Mouse (Mus musculus) neural tube, embryonic 10.5 days (tissue): ENCODE results near the gene Gm42906.

ENCODE experiments used
- DNase-seq: peaks from one replicate; pipeline ENCODE4 v3.0.0-alpha.2; 2017; ENCODE audit warnings: low spot score; ENCODE audit errors: extremely low spot score

Gm42906 gene

DNA sequence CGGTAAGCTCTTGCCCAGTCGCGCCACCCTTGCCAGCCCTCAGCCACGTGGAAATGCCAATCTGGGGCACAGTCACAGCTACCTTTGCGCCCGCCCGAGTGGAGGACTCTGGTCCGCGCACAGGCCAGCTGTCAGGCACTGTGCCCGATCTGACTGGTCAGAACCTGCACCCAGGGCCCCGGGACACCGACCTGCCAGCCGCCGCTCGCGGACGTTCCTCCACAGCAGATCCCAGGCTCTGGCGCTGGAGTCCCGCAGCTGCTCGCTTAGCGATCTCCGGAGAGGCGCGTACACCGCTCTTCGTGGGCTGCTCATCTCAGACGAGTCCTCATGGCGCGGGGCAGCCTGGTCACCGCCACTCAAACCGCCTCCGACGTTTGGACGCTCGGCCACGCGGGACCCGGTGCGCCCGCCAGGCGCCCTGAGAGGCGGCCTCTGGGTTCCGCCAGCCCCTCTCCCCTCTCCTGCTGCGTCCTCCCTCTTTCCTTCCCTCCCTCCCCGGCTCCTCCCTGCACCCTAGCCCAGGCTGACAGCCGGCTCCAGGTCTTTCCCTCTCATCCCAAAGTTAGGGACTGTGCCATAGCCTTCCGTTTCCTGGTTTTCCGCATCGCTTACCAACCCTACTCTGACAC, 194.4 kb downstream of the Gm42906 start, which contains the start of gene Stard13:
TSS of gene Stard13 (minus strand) at position 437 of the 632 bp plus-strand sequence.
- peak; percentile 61 for DNase-seq

- no peak for DNase-seq
These were observed 195.2 kb downstream of the Gm42906 start for GRCm38 (mm10) chr5:151232576-151233299.

GRCm38 (mm10) chr5:151231861-151232260, 196.1 kb downstream of the Gm42906 start:
- DNase-seq, result no peak

DNA sequence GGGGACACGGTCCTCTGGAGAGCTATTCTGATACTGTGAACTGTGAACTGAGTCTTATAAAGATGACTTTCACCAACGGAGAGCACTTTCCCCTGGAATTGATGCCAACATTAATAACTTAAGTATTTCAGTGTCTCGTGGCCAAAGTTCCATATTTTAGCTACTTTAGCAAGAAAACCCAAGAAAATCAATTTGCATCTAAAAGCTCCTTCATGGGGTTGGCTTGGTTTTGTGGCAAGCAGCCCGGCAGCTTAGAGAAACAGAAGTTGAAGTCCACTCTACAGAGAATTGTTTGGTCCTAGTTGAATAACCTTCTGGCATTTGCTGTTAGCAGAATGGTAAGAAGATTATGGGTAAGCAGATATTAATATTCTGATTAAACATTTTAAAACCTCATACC, 196.6 kb downstream of the Gm42906 start:
- DNase-seq, result no peak

- DNase-seq, result no peak
These were observed 197.5 kb downstream of the Gm42906 start for GRCm38 (mm10) chr5:151230427-151230826.

- no peak for DNase-seq
These were observed 199.5 kb downstream of the Gm42906 start for GRCm38 (mm10) chr5:151228367-151229005.

DNA sequence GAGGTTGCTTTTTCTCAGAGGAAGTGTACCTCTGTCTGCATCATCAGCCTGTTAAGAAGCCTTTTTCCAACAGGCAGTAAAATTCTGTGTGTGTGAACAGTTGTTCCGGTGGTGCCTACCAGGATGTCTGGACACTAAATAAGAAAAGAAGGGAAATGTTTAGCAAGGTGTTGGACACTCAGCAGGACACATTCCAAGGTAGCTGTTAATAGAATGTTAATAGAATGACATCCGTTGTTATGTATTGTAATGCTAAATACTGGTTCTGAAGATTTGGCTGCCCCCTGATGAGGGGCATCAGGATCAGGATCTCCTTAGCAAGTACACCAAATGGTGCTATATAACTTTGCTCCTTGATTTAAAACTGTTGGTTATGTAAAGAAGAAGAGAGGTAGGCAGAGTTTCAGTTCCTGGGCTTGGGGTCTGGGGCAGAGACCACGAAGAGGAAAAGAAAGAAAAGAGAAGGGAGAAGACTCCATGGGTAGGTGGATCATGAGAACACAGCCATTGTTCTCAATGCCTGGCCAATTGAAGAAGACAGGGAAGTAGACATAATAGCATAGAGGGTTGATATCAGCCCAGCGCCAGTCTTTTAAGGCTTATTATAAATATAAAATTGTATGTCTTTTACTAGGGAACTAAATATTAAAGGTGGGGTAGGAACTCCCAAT, 204.1 kb downstream of the Gm42906 start:
- no peak for DNase-seq

DNA sequence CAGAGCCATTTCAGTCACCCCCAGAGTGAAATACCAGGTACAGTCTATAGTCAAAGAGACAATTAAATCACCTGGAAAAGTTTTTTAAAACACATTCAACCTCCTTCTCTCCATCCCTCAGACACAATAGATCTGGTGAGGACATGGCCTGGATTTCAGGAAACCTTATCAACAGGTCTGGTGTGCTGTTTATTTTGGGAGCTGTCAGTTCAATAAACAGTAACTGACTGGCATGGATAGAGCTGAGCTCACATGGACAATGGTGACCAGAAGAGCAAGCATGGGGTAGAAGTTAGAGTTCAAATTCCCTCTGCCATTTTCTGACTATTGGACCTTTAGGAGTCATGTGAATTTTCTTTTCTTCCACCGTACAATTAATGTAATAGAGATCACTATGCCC, 205.2 kb downstream of the Gm42906 start:
- DNase-seq, result no peak

DNA sequence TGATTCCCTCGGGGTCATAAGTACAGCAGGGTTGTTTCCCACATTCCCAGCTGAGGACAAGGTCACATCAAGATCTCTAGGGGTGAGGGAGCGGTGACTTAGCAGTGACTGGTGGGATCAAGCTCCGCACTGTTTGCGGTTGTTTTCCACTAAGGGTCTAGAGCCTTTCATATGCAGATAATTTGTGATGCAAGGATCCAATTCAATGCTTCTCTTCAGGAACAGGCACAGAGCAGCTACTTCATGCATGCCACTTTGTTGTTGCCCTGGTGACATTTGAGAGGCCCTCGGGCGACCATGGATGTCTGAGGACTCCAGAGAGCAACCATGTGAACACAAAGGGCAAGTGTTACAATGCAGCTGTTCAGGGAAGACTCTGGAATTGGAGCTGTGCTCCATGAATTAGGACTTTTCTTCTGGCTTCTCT, 209.3 kb downstream of the Gm42906 start:
- peak; percentile 33 for DNase-seq

GRCm38 (mm10) chr5:151213097-151213496, 214.9 kb downstream of the Gm42906 start:
- DNase-seq, result no peak

DNA sequence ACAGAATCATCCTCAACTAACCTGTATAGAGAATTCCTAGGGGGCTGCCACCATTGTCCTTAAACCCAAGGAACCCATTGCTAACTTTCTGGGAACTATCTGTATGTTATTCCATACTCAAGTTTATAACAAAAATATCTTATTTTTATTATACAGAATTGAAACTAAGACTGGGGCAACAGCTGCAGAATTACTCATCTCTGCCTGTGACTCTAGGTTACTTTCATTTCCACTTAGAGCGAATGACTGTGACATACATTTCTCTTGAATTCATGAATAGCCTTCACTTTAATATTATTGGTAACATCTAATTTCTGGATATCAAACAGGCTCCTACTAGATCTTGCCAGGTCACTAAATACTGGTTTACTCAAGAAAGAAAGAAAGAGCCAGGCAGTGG, 217.1 kb downstream of the Gm42906 start:
- DNase-seq, result no peak

GRCm38 (mm10) chr5:151210060-151210459, 217.9 kb downstream of the Gm42906 start:
- no peak for DNase-seq

- DNase-seq, result no peak
These were observed 222.9 kb downstream of the Gm42906 start for GRCm38 (mm10) chr5:151205017-151205416.

DNA sequence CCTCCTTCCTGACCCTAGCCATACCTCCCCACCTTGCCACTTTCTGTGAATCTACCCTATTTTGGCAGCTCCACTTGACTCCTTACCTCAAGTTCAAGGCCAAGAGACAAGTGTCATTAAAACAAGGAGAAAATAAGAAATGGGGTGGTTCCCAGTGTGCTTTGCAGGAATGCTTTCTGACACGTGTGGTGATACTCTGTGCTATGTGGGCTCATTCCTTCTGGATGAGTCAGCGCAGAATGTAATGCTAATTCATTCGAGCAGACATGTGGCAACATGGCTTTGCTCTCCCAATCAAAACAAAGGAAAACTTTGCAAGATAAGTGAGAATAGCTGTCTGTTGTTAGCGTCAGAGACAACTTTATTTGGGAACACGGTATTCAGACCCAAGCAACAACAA, 225.0 kb downstream of the Gm42906 start:
- no peak for DNase-seq

DNA sequence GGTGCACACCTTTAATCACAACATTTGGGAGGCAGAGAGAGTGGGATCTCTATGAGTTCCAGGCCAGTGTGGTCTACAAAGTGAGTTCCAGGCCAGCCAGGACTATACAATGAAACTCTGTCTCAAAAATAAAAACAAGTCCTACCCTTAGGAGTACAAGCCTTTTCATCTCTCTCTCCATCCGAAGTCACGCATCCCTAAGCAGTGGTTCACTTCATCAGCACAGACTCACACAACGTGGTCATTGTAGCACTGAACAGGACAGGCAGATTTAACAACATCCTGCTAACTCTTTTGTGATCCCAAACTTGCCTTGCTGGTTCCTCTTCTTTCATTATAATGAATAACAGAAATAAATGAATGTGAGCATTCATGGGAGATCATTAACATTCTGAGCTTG, 226.7 kb downstream of the Gm42906 start:
- no peak for DNase-seq

DNA sequence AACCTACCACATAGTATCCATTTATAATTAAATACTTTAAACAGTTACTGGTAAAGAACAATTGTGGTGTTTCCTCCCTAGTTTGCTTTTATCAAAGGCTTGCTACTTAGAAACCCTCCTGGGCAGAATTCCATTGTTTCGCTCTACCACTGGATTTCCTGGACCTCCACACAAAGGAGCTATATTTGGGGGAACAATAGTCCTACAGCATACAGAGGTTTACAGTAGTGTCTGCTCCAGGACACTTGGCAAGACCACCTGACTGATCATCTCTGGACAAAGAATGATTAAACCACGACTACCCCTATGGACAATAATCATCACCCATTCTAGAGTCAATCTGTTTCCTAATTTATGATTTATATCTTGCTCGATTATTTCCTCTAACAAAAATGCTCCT, 228.7 kb downstream of the Gm42906 start:
- DNase-seq, result no peak

GRCm38 (mm10) chr5:151196603-151197272, 231.2 kb downstream of the Gm42906 start:
- no peak for DNase-seq

DNA sequence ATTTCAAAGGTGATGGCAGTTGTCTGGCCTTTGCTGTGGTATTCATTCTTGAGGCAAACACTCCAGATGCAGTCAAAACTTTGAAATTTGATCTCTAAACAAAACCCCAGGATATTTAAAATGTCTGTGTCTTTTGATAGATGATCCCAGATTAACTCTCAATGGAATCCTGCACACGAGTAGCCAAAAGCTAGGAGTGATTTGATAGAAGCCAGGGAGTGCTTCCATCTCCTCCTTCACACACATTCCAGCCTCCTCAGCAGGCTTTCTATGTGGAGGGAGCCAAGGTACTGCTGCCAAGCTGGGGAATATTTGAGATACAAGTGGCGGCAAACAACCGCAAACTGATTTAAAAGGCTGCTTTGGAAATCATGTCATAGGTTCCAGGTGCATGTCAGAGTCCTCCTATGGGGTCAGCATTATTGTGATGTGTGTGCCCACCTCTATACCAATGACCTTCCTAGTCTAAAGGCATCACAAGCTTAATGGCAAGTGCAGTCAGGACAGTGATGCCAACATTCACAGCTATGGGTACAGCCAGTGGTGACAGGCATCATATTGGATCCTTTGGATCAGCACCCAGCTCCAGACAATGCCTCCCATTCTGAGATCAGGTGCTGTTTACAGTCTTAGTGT, 234.0 kb downstream of the Gm42906 start:
- no peak for DNase-seq

DNA sequence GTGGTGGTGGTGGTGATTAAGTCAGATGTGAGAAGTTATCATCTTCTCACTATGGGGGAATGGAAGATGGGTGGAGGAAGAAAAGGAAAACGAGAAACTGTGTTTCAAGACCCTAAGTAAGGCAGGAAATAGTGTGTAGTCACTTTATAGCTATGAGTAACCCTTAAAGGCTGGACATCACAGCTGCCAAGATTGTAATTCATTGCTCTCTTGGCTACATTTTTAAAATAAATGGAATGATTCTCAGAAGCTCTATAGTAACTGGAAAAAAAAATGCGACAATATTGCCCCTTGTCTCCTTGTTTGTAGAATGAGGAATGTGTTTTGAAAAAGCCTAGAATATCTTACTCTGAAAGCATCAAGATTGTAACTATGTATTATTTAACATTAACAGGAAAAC, 235.7 kb downstream of the Gm42906 start:
- DNase-seq, result no peak

GRCm38 (mm10) chr5:151190764-151191163, 237.2 kb downstream of the Gm42906 start:
- DNase-seq, result no peak
